Mouse (Mus musculus) liver, adult (tissue): ENCODE data around the gene Gm10486.
"Not testable (repeated sequence)": the region's sequence is repeated elsewhere in the genome, so short reads cannot be mapped to it uniquely, and the experiment has no call there.

Experiments
- GATA4 ChIP-seq: IDR thresholded peaks from 2 replicates; pipeline ENCODE4 v1.6.1; 2014; ENCODE audit warnings: mild to moderate bottlenecking, low read length; ENCODE audit not compliant: insufficient replicate concordance

Gm10486 gene

GRCm38 (mm10) chrX:35067084-35067483, at the start of gene Gm10486:
Gene Gm10486 (plus strand): TSS chrX:35067384.
- TF ChIP-seq GATA4, result not testable (repeated sequence)
